ENCODE assay signal across 8 mouse cellular contexts in genomic region chr4:134975261-134975928, GRCm38 (mm10). TPM values are rescaled to one million over a fixed set of nuclear protein-coding genes. Genes with fewer than 3 reads are reported as not detected.
DNase-seq lines count a peak whose midpoint lies in the region; ATAC-seq and TF ChIP-seq lines count a peak whose summit lies in the region.

No protein-coding gene starts in this region.

- H3K27me3 ChIP-seq in liver, embryonic 14.5 days (ENCODE audit: control insufficient read depth, insufficient read depth, low read length) = no peaks in the 10 kb centered on the region

- H3K4me1 ChIP-seq in ES-E14 (ENCODE audit: control insufficient read depth in 2 of 2, insufficient read depth in 2 of 2, low read length in 2 of 2, poor library complexity in 1 of 2) = no peaks in the 10 kb centered on the region
- peaks cover 2 to 4% of the 10 kb centered on the region in 2 experiments for H3K4me1 ChIP-seq in liver, embryonic 14.5 days (replicated peaks; ENCODE audit: control insufficient read depth in 2 of 2, insufficient read depth in 2 of 2, low read length in 1 of 2)

- no peak overlapping the region for H3K9ac ChIP-seq in ES-E14 (ENCODE audit: insufficient read depth, low read depth, low read length, poor library complexity, severe bottlenecking)
- no peak overlapping the region for H3K9ac ChIP-seq in liver, embryonic 14.5 days (replicated peaks)

- in situ Hi-C loops in ES-E14 (cut with MboI; ENCODE audit: low sequenced_read_pairs in 2 of 2, unreplicated experiment in 2 of 2) = no loop called here

- no peak overlapping the region for H3K4me2 ChIP-seq in liver, embryonic 14.5 days (ENCODE audit: low read depth)

- no peak for TF ChIP-seq EP300 in liver, embryonic 14.5 days (IDR thresholded peaks at IDR 0.05; ENCODE audit: low read depth)

- 62% methylated on average over 14 of the region's 14 CpGs for WGBS in liver, embryonic 14.5 days (ENCODE audit: insufficient replicate concordance)

- no peak overlapping the region for H3K4me3 ChIP-seq in ES-E14 (ENCODE audit: insufficient read depth in 1 of 2, low read depth in 1 of 2, low read length in 2 of 2, poor library complexity in 1 of 2, severe bottlenecking in 1 of 2)
- H3K4me3 ChIP-seq in liver, embryonic 14.5 days (ENCODE audit: insufficient read depth in 1 of 2, low read depth in 2 of 2, low read length in 2 of 2) = no peak overlapping the region

- peak; percentile 74 for TF ChIP-seq CTCF in liver, embryonic 14.5 days (IDR thresholded peaks at IDR 0.05; ENCODE audit: low read depth)

- H3K9me3 ChIP-seq in ES-E14 (ENCODE audit: control insufficient read depth, insufficient read depth, low read depth, low read length) = no peaks in the 10 kb centered on the region
- H3K9me3 ChIP-seq in liver, embryonic 14.5 days (ENCODE audit: control insufficient read depth, low read length) = no peaks in the 10 kb centered on the region

- DNase-seq in kidney, postnatal 10 days = peak; percentile 35
- DNase-seq in kidney, adult 18-20 months = no peak
- peak; percentile 60 for DNase-seq in ES-E14 (ENCODE audit: low read depth, low spot score)
- no peak for DNase-seq in liver, embryonic 14.5 days (ENCODE audit: low read depth in 3 of 3, low spot score in 3 of 3)
- DNase-seq in frontal cortex, postnatal 36 days (ENCODE audit: low spot score in 2 of 2) = no peak
- DNase-seq in left cerebral cortex, postnatal 10 days (ENCODE audit: extremely low spot score in 1 of 2, low spot score in 2 of 2) = no peak
- no peak for DNase-seq in right cerebral cortex, postnatal 25 days

- no peaks in the 10 kb centered on the region for H3K36me3 ChIP-seq in ES-E14 (ENCODE audit: control insufficient read depth, insufficient read depth, low read length, poor library complexity, severe bottlenecking)
- H3K36me3 ChIP-seq in liver, embryonic 14.5 days (replicated peaks; ENCODE audit: control insufficient read depth, insufficient read depth, low read depth) = no peaks in the 10 kb centered on the region

- ATAC-seq in erythroblast, adult 5-6 weeks (replicated peaks; ENCODE audit: low FRiP score, poor library complexity, severe bottlenecking) = 0 out of 2 replicates have a peak, but pooled peaks have one; percentile 16
- ATAC-seq in liver, embryonic 14.5 days (ENCODE audit: insufficient read depth) = no peak

- no peak overlapping the region for H3K27ac ChIP-seq in ES-E14 (ENCODE audit: insufficient read depth, low read depth, low read length, poor library complexity, severe bottlenecking)
- H3K27ac ChIP-seq in liver, embryonic 14.5 days = no peak overlapping the region

- intact Hi-C loops in left cerebral cortex, postnatal 10 days (cut with DNase I) = no loop called here

TF ChIP-seq in ES-E14, 5 proteins besides CTCF, POLR2A, EP300 and RAD21:
- TF ChIP-seq CHD2 (IDR thresholded peaks at IDR 0.05; ENCODE audit: low read depth, low read length) (no peak), MAFK (IDR thresholded peaks at IDR 0.05; ENCODE audit: insufficient read depth, low read depth, low read length) (no peak), ZC3H11A (IDR thresholded peaks at IDR 0.05; ENCODE audit: borderline replicate concordance, low read depth, low read length) (no peak), HCFC1 (IDR thresholded peaks at IDR 0.05; ENCODE audit: borderline replicate concordance, insufficient read depth, low read length) (no peak), ZNF384 (IDR thresholded peaks at IDR 0.05; ENCODE audit: low read depth, low read length) (no peak)

RNA-seq across cellular contexts. Expression of gene Syf2, which starts 44.7 kb away (rescaled TPM):
- 68.3 and 76.6 TPM in 2 replicates for total RNA-seq in ES-E14 (2012; rRNA removed)
- 103 and 110 TPM in 2 replicates for total RNA-seq in erythroblast, adult 5-6 weeks (2015; ENCODE audit: low replicate concordance)
- total RNA-seq in erythroblast, adult 5-6 weeks (2017; ENCODE audit: low replicate concordance) = 291 and 294 TPM in 2 replicates
- polyA plus RNA-seq in liver, embryonic 14.5 days (2012; rRNA removed) = 21.9 and 42.9 TPM in 2 replicates
- polyA plus RNA-seq in liver, embryonic 14.5 days (2014; fragmentation: Nextera tagmentation; extraction: Ambion mirVana) = 52.6 and 56.0 TPM in 2 replicates
- total RNA-seq in left cerebral cortex, postnatal 10 days (2021) = 10 to 100 TPM; 34.5 to 39.6 TPM

RNA-seq across cellular contexts. Expression of gene Rsrp1, which starts 52.0 kb away (rescaled TPM):
- 93.9 and 130 TPM in 2 replicates for total RNA-seq in ES-E14 (2012; rRNA removed)
- 2,585 and 2,588 TPM in 2 replicates for total RNA-seq in erythroblast, adult 5-6 weeks (2015; ENCODE audit: low replicate concordance)
- total RNA-seq in erythroblast, adult 5-6 weeks (2017; ENCODE audit: low replicate concordance) = 1,104 and 1,368 TPM in 2 replicates
- 228 and 239 TPM in 2 replicates for polyA plus RNA-seq in liver, embryonic 14.5 days (2012; rRNA removed)
- polyA plus RNA-seq in liver, embryonic 14.5 days (2014; fragmentation: Nextera tagmentation; extraction: Ambion mirVana) = 151 and 161 TPM in 2 replicates
- total RNA-seq in left cerebral cortex, postnatal 10 days (2021) = 100 to 1,000 TPM; 256 to 271 TPM

Comparison
In these comparisons a context has a peak if more than half of its experiments do, and no peak if none do; other contexts are left out.
1. DNase-seq: peak in kidney, postnatal 10 days (single experiment) and ES-E14 (single experiment); none in kidney, adult 18-20 months (single experiment), liver, embryonic 14.5 days (0 of 3), frontal cortex, postnatal 36 days (0 of 2), left cerebral cortex, postnatal 10 days (0 of 2) and right cerebral cortex, postnatal 25 days (single experiment).